Mouse (Mus musculus) brain, adult 2 months (tissue): ENCODE data around the gene Gnat1.

Experiments
- DNase-seq: peaks from one replicate; pipeline ENCODE4 v3.0.0; 2011; ENCODE audit warnings: low read depth, low spot score

Gene Gnat1

GRCm38 (mm10) chr9:107645577-107645976, 33.9 kb downstream of the Gnat1 start:
- DNase-seq: peak; percentile 87

- no peak for DNase-seq
Observed at GRCm38 (mm10) chr9:107645153-107645510, 34.4 kb downstream of the Gnat1 start.

GRCm38 (mm10) chr9:107644495-107645152, 34.9 kb downstream of the Gnat1 start:
- peak; percentile 95 for DNase-seq

- no peak for DNase-seq
Observed at GRCm38 (mm10) chr9:107643544-107644214, 35.8 kb downstream of the Gnat1 start.

- no peak for DNase-seq
Observed at GRCm38 (mm10) chr9:107641666-107642065, 37.8 kb downstream of the Gnat1 start.

GRCm38 (mm10) chr9:107640257-107640772, 39.2 kb downstream of the Gnat1 start:
- DNase-seq: peak; percentile 58

GRCm38 (mm10) chr9:107637070-107637469, 42.4 kb downstream of the Gnat1 start:
- DNase-seq: no peak

GRCm38 (mm10) chr9:107635279-107636028, 44.1 kb downstream of the Gnat1 start, which contains the start of gene Gnai2:
Gnai2 (minus strand) TSS chr9:107635367.
- peak; percentile 98 for DNase-seq

GRCm38 (mm10) chr9:107634406-107635278, 44.9 kb downstream of the Gnat1 start:
- no peak for DNase-seq

- peak; percentile 56 for DNase-seq
Observed at GRCm38 (mm10) chr9:107633661-107634405, 45.7 kb downstream of the Gnat1 start.

- peak; percentile 87 for DNase-seq
Observed at GRCm38 (mm10) chr9:107633091-107633660, 46.3 kb downstream of the Gnat1 start.

- DNase-seq: peak; percentile 75
Observed at GRCm38 (mm10) chr9:107632478-107632877, 47.0 kb downstream of the Gnat1 start.

- no peak for DNase-seq
Observed at GRCm38 (mm10) chr9:107631861-107632260, 47.7 kb downstream of the Gnat1 start.

GRCm38 (mm10) chr9:107631311-107631826, 48.1 kb downstream of the Gnat1 start:
- no peak for DNase-seq

GRCm38 (mm10) chr9:107630576-107630975, 48.9 kb downstream of the Gnat1 start:
- peak; percentile 41 for DNase-seq

- no peak for DNase-seq
Observed at GRCm38 (mm10) chr9:107629901-107630425, 49.5 kb downstream of the Gnat1 start.

GRCm38 (mm10) chr9:107629411-107629730, 50.1 kb downstream of the Gnat1 start:
- DNase-seq: no peak

- DNase-seq: peak; percentile 51
Observed at GRCm38 (mm10) chr9:107628721-107629410, 50.6 kb downstream of the Gnat1 start.
